Mouse (Mus musculus) heart, postnatal 0 days (tissue): ENCODE measurements around the gene Slc44a3.

Source experiments
- CTCF ChIP-seq: IDR thresholded peaks from 2 replicates; pipeline ENCODE4 v1.5.1; 2016; ENCODE audit warnings: antibody characterized with exemption, control low read depth, low read depth
- EP300 ChIP-seq: IDR thresholded peaks from 2 replicates; pipeline ENCODE4 v1.6.1; 2016; ENCODE audit warnings: antibody characterized with exemption, low read depth

- TF ChIP-seq CTCF = no peak
- no peak for TF ChIP-seq EP300
Observed at GRCm38 (mm10) chr3:121467094-121467552, 65.1 kb downstream of the Slc44a3 start.
